Mouse (Mus musculus): ENCODE data around the gene Agtr1a. TPM values are rescaled to one million over a fixed set of nuclear protein-coding genes. Genes with fewer than 3 reads are reported as not detected.

Gene Agtr1a
- polyA plus RNA-seq, 1 experiment = 2.9 TPM

GRCm38 (mm10) chr13:30345427-30345913 is 9.2 kb downstream of the Agtr1a start:
- no peak overlapping the region for H3K27ac ChIP-seq (ENCODE audit: control insufficient read depth, insufficient read depth, low read length)
- no peaks in the 10 kb centered on the region for H3K4me1 ChIP-seq (replicated peaks; ENCODE audit: control insufficient read depth, insufficient read depth, low read length)
- no peaks in the 10 kb centered on the region for H3K36me3 ChIP-seq (ENCODE audit: control insufficient read depth, insufficient read depth, low read length)
- no peak for TF ChIP-seq CTCF (IDR thresholded peaks at IDR 0.05; ENCODE audit: borderline replicate concordance, control insufficient read depth, extremely low read depth, insufficient read depth, low read length, poor library complexity)
- TF ChIP-seq POLR2A (IDR thresholded peaks at IDR 0.05; ENCODE audit: control insufficient read depth, extremely low read depth, insufficient read depth, low read length, poor library complexity) = no peak
- no peaks in the 10 kb centered on the region for H3K27me3 ChIP-seq (ENCODE audit: control insufficient read depth, insufficient read depth, low read length)
- WGBS = 89% methylated on average over 11 of the region's 11 CpGs
- no peak overlapping the region for H3K4me3 ChIP-seq (ENCODE audit: control insufficient read depth, insufficient read depth, low read length)
- DNase-seq = no peak

GRCm38 (mm10) chr13:30346881-30347280 is 10.6 kb downstream of the Agtr1a start:
- Histone ChIP-seq H3K27ac (ENCODE audit: control insufficient read depth, insufficient read depth, low read length) (no peak overlapping the region), H3K36me3 (ENCODE audit: control insufficient read depth, insufficient read depth, low read length) (no peaks in the 10 kb centered on the region), H3K4me1 (replicated peaks; ENCODE audit: control insufficient read depth, insufficient read depth, low read length) (no peaks in the 10 kb centered on the region; the same call in 1 of the 2 replicates), H3K27me3 (ENCODE audit: control insufficient read depth, insufficient read depth, low read length) (no peaks in the 10 kb centered on the region), H3K4me3 (ENCODE audit: control insufficient read depth, insufficient read depth, low read length) (no peak overlapping the region)
- no peak for DNase-seq
- WGBS = 94% methylated on average over 4 of the region's 4 CpGs
- no peak for TF ChIP-seq POLR2A (IDR thresholded peaks at IDR 0.05; ENCODE audit: control insufficient read depth, extremely low read depth, insufficient read depth, low read length, poor library complexity)
- no peak for TF ChIP-seq CTCF (IDR thresholded peaks at IDR 0.05; ENCODE audit: borderline replicate concordance, control insufficient read depth, extremely low read depth, insufficient read depth, low read length, poor library complexity)

- no peaks in the 10 kb centered on the region for H3K27me3 ChIP-seq (ENCODE audit: control insufficient read depth, insufficient read depth, low read length)
- peaks cover 4% of the 10 kb centered on the region for H3K4me1 ChIP-seq (replicated peaks; ENCODE audit: control insufficient read depth, insufficient read depth, low read length)
- no peaks in the 10 kb centered on the region for H3K36me3 ChIP-seq (ENCODE audit: control insufficient read depth, insufficient read depth, low read length)
- no peak overlapping the region for H3K4me3 ChIP-seq (ENCODE audit: control insufficient read depth, insufficient read depth, low read length)
- TF ChIP-seq POLR2A (IDR thresholded peaks at IDR 0.05; ENCODE audit: control insufficient read depth, extremely low read depth, insufficient read depth, low read length, poor library complexity) (no peak), CTCF (IDR thresholded peaks at IDR 0.05; ENCODE audit: borderline replicate concordance, control insufficient read depth, extremely low read depth, insufficient read depth, low read length, poor library complexity) (no peak)
- DNase-seq = no peak
- H3K27ac ChIP-seq (ENCODE audit: control insufficient read depth, insufficient read depth, low read length) = no peak overlapping the region
These were observed 12.1 kb downstream of the Agtr1a start for GRCm38 (mm10) chr13:30348306-30348705.

- peaks cover 4% of the 10 kb centered on the region for H3K4me1 ChIP-seq (replicated peaks; ENCODE audit: control insufficient read depth, insufficient read depth, low read length)
- no peak overlapping the region for H3K4me3 ChIP-seq (ENCODE audit: control insufficient read depth, insufficient read depth, low read length)
- H3K36me3 ChIP-seq (ENCODE audit: control insufficient read depth, insufficient read depth, low read length) = no peaks in the 10 kb centered on the region
- no peak overlapping the region for H3K27ac ChIP-seq (ENCODE audit: control insufficient read depth, insufficient read depth, low read length)
- H3K27me3 ChIP-seq (ENCODE audit: control insufficient read depth, insufficient read depth, low read length) = no peaks in the 10 kb centered on the region
- WGBS = 40% methylated on average over 13 of the region's 13 CpGs
- peak; percentile 22 for DNase-seq
- TF ChIP-seq CTCF (IDR thresholded peaks at IDR 0.05; ENCODE audit: borderline replicate concordance, control insufficient read depth, extremely low read depth, insufficient read depth, low read length, poor library complexity) (no peak), POLR2A (IDR thresholded peaks at IDR 0.05; ENCODE audit: control insufficient read depth, extremely low read depth, insufficient read depth, low read length, poor library complexity) (no peak)
These were observed 15.7 kb downstream of the Agtr1a start for GRCm38 (mm10) chr13:30351966-30352365.

- H3K4me1 ChIP-seq (replicated peaks; ENCODE audit: control insufficient read depth, insufficient read depth, low read length) = peaks cover 4% of the 10 kb centered on the region
- WGBS = 94% methylated on average over 6 of the region's 6 CpGs
- DNase-seq = no peak
- no peak for TF ChIP-seq CTCF (IDR thresholded peaks at IDR 0.05; ENCODE audit: borderline replicate concordance, control insufficient read depth, extremely low read depth, insufficient read depth, low read length, poor library complexity)
- no peak for TF ChIP-seq POLR2A (IDR thresholded peaks at IDR 0.05; ENCODE audit: control insufficient read depth, extremely low read depth, insufficient read depth, low read length, poor library complexity)
- H3K4me3 ChIP-seq (ENCODE audit: control insufficient read depth, insufficient read depth, low read length) = no peak overlapping the region
- no peaks in the 10 kb centered on the region for H3K36me3 ChIP-seq (ENCODE audit: control insufficient read depth, insufficient read depth, low read length)
- no peak overlapping the region for H3K27ac ChIP-seq (ENCODE audit: control insufficient read depth, insufficient read depth, low read length)
- H3K27me3 ChIP-seq (ENCODE audit: control insufficient read depth, insufficient read depth, low read length) = no peaks in the 10 kb centered on the region
These were observed 18.8 kb downstream of the Agtr1a start for GRCm38 (mm10) chr13:30354991-30355580.

- peaks cover 4% of the 10 kb centered on the region for H3K4me1 ChIP-seq (replicated peaks; ENCODE audit: control insufficient read depth, insufficient read depth, low read length)
- H3K4me3 ChIP-seq (ENCODE audit: control insufficient read depth, insufficient read depth, low read length) = no peak overlapping the region
- no peak overlapping the region for H3K27ac ChIP-seq (ENCODE audit: control insufficient read depth, insufficient read depth, low read length)
- 91% methylated on average over 2 of the region's 2 CpGs for WGBS
- no peak for TF ChIP-seq POLR2A (IDR thresholded peaks at IDR 0.05; ENCODE audit: control insufficient read depth, extremely low read depth, insufficient read depth, low read length, poor library complexity)
- no peak for TF ChIP-seq CTCF (IDR thresholded peaks at IDR 0.05; ENCODE audit: borderline replicate concordance, control insufficient read depth, extremely low read depth, insufficient read depth, low read length, poor library complexity)
- no peaks in the 10 kb centered on the region for H3K27me3 ChIP-seq (ENCODE audit: control insufficient read depth, insufficient read depth, low read length)
- DNase-seq = no peak
- no peaks in the 10 kb centered on the region for H3K36me3 ChIP-seq (ENCODE audit: control insufficient read depth, insufficient read depth, low read length)
These were observed 19.7 kb downstream of the Agtr1a start for GRCm38 (mm10) chr13:30355979-30356378.
